Mouse (Mus musculus): ENCODE results near the gene N6amt1.

N6amt1 gene

DNA sequence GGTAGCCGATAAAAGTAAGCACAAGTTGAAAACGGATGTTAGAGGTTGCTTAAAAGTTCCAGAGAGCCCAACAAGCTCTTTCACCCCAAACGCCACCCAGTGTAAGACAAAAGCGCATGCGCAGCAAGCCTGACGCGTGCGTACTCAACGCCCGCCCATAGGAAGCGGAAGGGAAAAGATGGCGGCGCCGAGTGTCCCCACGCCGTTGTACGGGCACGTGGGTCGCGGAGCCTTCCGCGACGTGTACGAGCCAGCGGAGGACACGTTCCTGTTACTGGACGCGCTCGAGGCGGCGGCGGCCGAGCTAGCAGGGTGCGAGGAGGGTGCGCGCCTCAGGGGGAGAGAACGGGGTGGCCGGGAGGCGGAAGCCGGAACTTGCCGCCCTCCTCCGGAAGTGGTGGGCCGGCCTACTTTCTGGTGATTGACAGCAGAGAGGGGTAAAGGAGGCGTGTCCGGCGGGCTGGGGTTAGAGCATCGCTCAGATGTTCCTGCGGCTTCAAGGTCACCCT, at the start of gene N6amt1:
TSS of gene N6amt1 (plus strand) at position 111 of the 509 bp plus-strand sequence.
- peak; percentile 98 for DNase-seq (ENCODE audit: low spot score)

DNA sequence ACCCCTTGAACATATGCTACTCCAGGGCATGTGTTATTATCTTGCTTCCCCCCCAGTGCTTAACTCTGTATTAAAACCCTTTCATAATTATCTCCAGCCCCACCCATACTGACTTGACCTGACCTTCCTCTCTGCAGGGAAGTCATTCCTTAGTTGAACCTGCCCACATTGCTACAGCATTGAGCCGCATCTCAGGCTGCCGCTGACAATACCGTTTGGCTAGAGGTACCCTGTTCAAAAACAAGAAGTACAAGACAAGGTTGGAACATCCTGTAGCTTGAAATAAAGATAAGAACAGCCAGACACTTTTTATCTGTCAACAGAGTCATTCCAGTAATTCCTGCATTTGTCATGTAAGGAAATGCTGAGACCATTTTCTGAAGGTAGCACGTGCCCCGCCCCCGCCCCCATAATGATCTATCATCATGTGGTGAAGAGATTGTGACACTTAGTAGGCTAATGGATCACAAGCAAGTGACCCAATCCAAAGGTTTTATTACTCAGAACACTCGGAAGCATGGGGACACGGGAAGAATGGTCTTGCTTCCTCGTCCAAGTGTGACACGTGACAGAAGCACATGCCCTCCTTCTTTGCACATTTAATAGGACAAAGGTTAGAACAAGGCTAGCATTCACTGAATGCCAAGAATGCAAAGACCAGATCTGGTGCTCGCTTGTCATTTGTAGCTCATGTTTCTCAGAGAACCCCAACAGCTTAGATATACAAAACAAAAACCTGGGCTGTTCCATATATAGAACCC, 48.6 kb upstream of the N6amt1 start:
- no peak for DNase-seq (ENCODE audit: low spot score)

DNA sequence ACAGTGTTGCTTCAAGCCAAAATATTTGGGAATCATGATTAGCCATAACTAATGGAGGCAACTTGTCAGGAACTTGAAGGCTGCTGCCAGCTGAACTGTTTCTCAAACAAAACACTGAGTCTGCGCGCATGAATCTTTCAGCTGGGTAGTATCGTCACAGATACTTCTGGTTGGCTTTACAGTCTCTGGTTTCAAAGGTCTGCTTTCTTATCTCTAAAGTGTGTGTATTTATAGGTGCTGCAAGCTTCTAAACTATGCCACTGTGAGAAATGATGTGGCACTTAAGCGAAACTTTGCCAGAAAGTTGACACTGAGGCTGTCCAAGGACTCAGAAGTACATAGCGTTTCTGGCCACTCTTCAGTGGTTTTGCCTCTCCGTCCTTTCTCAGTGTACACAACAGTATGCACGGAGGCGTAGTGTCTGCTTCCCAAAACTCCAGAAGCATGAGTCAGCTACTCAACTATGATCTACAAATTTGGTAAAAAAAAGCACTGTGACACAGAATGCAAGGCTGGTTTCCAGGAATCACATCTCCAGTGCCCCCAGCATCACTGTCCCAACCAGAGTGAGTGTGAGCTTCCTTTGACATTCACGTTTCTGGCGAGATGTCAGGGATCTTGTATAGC, 46.8 kb upstream of the N6amt1 start:
- DNase-seq (ENCODE audit: low spot score): no peak

DNA sequence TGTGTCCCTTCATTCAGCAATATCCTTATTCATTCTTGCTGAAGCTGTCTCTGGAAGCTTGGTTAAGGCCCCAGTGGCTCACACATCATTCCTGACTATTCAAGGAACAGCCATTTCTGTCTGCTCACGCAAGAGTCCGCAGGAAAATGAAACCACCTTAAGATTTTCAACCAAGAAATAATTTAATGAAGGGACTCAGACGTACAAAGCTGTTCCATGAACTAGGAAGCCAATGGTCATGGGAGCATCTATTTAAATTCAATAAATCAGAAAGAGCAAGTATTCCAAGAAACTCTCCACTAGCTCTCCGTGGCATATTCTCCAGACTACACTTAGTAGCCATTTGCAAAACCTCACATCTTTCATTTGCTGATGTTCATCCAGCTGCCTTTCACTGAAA, 43.3 kb upstream of the N6amt1 start:
- no peak for DNase-seq (ENCODE audit: low spot score)

DNA sequence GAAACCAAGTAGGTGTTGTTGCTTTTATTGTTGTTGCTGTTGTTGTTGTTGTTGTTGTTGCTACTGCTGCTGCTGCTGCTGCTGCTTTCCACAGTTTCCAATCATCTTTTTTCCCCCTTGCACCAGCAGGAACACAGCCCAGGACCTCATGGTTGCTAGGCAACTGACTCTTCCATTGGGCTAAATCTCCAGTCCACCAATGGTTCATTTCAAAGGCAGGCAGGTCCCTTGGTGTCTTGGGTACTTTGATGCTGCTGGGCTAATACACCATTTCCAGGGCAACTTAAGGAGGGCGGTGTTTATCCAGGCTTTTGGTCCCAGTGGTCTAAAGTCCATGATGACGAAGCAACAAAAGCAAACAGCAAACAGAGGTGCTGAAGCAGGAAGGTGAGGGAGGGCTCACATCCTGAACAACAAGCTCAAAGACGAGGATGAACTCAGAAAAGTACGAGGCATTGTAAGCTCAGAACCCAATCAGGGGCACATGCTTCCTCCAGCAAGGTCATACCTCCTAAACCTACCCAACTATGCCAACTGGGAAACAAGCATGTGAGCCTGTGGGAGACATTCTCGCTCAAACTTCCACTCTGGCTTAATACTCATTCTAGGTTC, 35.7 kb upstream of the N6amt1 start:
- no peak for DNase-seq (ENCODE audit: low spot score)

DNA sequence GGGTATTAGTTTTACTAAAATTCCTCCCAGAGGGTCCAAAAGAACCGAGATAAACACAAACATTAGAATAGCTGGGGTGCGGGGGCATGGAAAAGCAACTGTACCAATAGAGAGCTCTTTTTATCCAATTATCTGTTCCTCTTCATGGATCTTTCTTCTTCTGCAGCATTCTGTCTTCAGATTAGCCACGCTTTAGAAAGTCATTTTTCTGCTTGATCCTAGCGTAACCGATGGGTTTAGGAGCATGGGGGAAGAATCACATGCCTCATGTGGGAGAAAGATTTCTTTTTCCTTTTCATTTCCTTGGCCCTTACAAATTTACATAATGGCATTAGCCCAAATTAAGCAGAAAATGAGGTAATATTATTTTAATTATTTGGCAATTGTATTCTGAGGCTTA, 35.0 kb upstream of the N6amt1 start:
- no peak for DNase-seq (ENCODE audit: low spot score)

DNA sequence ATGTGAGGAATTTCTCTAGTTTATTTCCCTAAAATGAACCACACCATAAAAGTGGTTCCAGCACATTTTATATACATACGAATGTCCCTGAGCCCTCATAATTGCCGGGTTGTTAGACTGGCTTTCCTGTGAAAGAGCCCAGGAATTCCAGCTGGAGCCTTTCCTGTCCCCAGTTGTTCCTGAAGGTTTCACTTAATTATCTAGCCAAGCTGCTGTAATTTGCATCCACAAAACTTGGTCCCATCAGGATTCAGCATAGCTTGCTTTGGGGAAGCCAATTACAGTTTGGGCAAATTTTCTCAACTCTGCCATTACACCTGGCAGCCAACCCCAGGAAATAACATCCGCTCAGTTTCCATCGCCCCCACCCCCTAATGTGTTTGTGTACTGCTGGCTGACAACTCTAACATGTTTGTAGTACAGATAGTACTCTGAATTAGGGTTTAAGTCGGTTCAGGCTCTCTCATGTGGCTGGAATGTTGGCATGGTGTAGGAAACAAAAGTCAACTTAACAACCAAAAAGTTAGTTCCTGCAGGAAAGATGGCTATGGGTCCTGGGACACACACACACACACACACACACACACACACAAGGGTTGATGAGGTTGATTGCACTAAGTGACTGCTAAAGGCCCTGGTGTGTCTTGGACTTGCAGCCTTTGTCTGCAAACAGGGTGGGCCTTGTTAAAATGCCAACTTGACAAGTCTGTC, 34.3 kb upstream of the N6amt1 start:
- DNase-seq (ENCODE audit: low spot score): no peak

DNA sequence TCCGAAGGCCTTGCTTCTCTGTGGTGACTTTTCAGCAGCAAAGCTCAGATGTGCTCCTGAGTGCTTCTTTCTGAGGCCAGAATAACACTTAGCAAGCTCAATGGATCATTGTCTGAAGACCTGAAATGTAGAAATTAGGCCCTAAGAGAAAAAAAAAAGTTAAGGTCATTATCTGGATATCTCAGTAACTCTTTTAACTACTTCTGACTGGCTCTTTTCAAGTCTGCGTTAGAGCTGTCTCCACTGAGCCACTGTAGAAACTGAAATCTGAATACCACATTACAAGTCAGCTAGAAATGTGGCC, 33.8 kb upstream of the N6amt1 start:
- no peak for DNase-seq (ENCODE audit: low spot score)

DNA sequence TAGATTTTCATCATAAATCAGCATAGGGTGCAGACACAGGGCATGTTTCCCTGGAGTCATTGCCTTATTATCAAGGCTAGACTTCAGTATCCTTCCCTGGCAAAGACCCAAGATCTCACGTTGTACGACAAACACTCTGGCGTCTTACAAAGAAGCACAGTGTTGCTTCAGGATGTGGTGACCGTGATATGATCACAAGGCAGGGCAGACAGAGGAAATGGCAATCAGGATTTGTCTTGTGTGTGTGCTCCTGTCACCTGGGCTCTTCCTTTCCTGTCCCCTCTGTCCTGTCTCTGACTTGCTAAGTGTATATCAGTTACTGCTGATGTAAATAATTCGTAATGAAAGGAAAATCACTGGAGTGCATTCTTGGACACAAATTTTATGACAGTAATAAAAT, 29.4 kb upstream of the N6amt1 start:
- no peak for DNase-seq (ENCODE audit: low spot score)

DNA sequence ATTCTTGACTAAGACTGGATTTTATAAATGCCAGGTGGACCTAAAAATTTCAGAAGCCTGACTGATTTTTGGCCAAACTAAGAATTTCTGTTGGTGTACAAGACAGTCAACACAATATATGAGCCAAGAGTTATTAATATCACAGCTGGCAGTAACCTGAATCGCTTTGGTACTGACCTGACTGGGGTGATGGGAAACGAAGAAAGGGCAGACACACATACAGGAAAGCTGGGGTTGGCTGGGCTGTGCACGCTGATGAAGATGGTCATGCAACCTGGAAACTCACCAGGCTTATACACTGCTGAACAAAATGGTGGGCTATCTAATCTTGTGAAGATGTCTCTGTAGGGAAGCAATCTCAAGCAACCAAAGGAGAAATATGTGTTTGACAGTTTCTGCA, 24.0 kb upstream of the N6amt1 start:
- no peak for DNase-seq (ENCODE audit: low spot score)

DNA sequence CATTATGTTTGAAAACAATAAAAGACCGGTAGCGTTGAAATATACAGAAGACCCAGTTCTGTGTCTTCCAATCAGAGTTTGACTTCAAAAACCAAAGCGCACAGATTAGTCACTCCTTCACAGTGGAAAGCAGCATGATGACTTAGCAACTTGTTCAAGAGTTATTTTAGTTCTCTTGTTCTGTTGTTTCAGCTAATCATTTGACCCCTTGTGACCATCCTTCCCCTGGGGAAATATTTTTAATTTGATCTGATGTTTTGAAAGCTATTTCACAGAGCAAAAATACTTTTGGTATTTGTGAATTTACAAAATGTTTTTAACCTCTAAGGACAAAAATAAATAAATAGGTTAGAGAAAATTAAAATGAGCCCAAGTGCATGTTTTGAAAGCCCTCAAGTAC, 19.2 kb upstream of the N6amt1 start:
- DNase-seq (ENCODE audit: low spot score): no peak

DNA sequence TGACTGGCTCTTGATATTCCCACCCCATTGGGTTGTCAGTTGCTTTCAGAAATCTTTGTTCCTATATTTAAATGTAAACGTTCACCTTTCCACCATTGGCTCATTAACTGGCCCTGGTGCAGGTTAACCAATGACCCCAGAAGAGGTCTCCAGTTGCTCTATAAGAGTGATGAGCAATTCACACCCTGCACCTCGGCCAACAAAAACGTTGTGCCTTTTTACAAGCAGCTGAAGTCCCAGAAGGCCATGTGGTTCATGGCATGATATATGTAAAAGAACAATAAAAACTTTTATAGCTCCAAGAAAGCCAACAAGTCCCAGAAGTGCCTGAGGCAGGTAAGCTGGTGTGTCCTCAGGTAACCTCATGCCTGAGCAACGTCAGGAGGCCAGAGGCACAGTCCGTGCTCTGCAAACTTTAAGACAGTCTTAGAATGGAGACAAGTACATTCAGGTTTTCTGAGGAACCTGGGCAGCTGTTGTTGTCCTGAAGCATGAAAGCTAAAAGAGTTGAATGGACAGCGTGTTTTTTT, 12.9 kb upstream of the N6amt1 start:
- DNase-seq (ENCODE audit: low spot score): no peak

DNA sequence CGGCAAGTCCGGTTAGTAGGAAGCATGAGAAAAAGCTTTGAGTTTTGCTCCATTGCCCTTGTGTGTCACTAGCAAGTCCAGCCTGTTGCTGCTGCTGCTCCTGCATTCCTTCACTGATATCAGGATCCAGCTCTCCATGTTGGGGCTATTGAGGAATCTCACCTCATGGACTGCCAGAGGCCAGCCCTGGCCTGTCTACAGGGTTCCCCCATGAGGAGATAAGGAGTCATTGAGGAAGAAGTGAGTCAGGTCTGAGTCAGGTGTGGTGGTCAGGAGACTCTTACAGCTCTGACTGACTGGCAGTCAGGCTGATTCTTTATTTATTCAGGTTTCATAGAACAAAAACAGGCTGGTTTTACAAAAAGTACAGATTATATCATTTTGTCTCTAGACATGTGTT, 5.9 kb upstream of the N6amt1 start:
- no peak for DNase-seq (ENCODE audit: low spot score)

DNA sequence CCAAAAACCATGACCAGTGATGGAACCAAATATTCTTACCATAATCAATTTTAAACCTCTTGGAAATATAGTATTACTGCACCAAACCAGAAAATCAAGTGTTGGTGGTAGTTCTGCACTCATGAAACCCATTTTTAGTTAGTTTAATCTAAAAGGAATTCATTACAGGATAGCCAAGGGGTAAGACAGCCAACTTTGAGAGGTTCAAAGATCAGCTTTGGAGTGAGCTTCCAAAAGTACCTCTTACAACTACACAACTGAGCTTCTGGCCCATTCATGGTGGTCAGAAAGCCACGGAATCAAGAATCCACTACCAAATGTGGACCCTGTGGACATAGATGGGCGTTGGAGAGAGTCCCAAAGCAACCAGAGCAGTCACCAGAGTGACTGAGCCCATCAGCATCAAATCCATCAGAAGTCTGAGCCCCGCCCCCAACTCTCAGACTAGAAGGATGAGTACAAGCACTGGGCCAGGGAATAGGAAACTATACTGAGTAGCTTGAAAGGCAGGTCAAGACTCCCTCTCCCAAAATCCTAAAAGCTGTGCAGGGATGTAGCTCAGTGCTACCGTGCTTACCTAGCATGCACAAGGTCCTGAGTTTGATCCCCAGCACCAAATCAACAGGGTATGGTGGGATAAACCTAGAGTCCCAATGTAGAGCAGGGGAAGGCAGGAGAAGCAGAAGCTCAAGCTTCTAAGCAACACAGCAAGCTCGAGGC, 2.4 kb upstream of the N6amt1 start:
- DNase-seq (ENCODE audit: low spot score): no peak

DNA sequence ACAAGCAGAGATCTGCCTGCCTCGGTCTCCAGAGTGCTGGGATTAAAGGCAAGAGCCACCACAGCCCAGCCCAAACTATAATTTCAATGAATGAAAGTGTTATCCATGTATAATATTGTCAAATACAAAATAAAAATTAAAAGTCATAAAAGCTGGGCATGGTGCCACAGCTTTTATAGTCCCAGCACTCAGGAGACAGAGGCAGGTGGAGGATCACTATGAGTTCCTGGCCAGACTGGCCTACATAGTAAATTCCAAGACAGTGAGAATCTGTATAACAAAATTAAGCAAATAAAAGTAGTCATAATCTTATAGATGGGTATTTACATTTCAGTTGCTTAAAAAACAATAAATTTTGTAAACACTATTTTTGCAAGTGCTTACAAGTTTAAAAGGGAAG, 380 bp upstream of the N6amt1 start:
- no peak for DNase-seq (ENCODE audit: low spot score)

DNA sequence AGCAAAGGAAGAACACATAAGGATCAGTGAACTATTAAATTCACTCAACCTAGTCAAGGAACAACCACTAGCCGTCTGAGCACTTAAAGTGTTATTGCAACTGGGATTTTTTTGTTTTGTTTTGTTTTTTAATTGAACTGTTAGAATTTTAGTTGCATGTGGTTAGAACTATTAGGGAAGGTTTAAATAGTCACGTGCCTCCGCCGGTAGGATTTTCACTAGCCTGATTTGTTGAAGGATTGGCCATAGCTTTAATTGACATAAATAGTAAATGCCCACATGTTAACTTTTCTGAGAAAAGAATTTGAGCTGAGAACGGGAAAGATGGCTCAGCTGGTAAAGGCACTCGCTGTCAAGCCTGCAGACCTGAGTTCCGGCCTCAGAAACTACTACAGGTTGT, 763 bp downstream of the N6amt1 start:
- no peak for DNase-seq (ENCODE audit: low spot score)

DNA sequence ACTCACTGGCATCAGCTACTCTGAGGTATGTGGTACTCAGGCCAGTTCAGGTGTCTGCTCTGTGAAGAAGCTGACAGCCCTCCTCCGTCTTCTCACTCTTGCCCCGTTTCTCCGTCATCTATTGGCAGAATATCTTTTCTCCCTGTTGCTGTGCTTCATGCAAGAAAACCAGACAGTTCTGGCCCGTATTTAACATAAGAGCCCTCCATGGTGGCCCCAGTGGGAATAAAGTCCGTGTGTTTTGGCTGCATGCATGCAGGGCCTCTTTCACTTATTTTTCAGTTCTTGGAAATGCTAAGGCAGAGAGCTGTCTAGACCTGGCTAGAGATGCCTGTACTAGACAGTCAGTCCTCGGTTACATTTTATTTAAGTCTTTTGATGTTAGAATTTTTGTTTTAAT, 6.1 kb downstream of the N6amt1 start:
- no peak for DNase-seq (ENCODE audit: low spot score)

DNA sequence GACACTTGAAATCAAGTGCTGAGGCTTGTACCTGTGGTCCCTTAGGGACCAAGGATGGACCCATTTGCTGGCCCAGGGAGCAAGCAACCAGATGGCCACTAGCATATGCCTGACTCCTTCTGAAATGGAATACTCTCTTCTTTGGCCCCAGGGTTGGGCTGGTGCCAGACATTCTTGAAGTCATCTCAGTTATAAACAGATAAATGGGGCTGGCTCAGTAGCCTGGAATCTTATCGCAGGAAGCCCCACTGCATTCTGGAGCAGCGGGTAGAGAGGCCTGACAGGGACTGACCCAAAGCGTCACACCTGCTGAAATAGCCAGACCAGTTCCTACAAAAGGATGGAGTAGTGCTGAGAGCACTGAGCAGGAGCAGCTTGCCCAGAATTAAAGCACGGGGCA, 10.2 kb downstream of the N6amt1 start:
- no peak for DNase-seq (ENCODE audit: low spot score)

DNA sequence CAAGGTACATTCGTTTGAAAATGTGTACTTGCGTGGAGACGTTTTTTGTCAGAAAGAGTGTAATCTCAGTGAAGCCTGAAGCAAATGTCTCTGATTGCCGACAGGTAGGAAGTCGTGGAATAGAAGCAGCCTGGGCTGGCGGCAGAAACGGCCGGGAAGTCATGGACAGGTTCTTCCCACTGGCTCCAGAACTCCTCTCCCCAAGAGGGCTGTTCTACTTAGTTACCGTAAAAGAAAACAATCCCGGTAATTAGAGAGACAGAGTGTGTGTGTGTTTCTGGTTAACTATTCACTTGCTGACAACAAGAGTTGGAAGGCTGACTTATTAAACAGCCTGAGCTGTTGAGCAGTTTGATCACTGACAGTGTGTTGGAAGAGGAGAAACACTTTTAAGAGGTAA, 12.1 kb downstream of the N6amt1 start:
- DNase-seq (ENCODE audit: low spot score): no peak

DNA sequence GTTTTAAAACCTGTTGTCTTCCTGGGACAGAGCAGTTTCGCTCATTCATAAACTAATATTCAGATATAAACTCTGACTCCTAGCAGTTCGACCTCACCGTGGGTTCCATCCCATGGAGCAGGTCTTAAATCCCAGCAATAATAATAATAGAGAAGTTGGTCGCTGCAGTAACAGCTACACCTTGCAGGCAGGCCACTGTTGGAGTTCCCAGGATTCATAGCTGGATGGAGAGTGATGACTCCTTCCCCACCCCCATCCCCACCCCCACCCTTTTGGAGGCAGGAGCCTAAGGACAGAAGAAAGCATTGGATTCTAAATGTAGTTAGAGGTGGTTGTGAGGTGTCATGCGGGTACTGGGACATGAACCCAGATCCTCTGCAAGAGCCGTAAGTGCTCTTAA, 12.5 kb downstream of the N6amt1 start:
- DNase-seq (ENCODE audit: low spot score): no peak

DNA sequence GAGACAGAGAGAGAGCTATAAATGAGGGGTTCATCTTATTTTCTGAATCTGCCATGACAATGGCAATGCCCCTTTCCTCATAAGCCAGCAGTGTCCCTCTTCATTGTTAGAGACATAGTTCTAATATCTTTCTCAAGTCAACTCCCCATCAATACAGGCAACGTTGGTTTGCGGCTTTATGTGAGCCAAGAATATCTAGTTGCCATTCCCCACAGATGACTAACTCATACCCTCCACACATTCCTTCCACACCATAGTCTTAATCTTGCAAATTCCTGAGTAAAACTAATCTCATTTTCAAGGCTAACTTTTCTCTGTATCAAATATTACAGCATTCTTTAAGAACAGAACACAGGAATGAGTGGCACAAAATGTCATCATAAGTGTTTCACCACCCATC, 29.0 kb downstream of the N6amt1 start:
- no peak for DNase-seq (ENCODE audit: low spot score)

DNA sequence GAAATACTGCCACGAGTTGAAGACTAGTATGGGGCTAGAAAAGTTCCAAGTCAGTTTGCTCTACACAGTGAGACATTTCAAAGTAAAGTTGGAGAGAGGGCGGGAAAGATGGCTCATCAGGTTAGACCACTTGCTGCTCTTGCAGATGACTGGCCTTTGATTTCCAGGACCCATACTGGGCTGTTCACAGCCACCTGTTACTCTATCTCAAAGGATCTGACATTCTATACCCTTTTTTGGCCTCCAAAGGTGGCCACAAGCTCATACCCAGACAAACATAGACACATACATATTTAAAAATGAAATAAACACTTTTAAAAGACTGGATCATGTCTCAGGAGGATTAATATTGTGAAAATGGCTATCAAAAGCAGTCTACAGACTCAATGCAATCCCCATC, 30.4 kb downstream of the N6amt1 start:
- DNase-seq (ENCODE audit: low spot score): no peak

All from embryo, embryonic 10.5 days (tissue).